ENCODE assay signal across 9 mouse cellular contexts in the genomic region with DNA sequence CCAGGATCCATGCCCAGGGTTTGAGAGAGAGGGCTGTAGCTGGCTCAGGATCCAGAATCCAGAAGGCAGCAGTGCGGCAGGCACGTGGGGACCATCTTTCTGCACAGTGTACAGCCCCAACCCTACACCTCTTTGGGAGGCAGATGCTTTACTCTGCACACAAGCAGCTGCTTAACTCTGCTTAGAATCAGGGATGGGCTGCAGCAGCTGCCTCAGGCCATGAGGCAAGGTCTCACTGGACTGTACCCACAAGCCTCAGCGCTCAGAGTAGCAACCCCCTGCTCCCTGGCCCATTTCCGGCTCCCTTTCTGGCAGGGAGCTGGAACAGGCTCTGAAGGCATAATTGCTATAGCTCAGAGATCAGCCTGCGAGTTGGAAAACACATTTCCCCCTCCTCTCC. TPM values are rescaled to one million over a fixed set of nuclear protein-coding genes. Genes with fewer than 3 reads are reported as not detected.
A peak's percentile ranks its signal among the peaks of the same experiment; 100 is the strongest.
DNase-seq lines count a peak whose midpoint lies in the region; ATAC-seq lines count a peak whose summit lies in the region.
"Had no signal": no experiment of that assay in that cellular context is flagged by ENCODE, and none has a peak within 500 bp of the region (broad histone marks: within the 10 kb centered on the region; RNA-seq: fewer than 3 reads in every experiment).

No protein-coding gene starts in this region.

- peak; percentile 26 for DNase-seq in left cerebral cortex, postnatal 4 days
- DNase-seq in left cerebral cortex, postnatal 10 days (ENCODE audit: extremely low spot score in 1 of 2, low spot score in 2 of 2), result no peak
- DNase-seq in embryonic facial prominence, embryonic 14.5 days (ENCODE audit: low spot score), result peak; percentile 91
- DNase-seq in kidney, postnatal 14 days, result peak; percentile 29
- DNase-seq in retina, postnatal 1 day, result peak; percentile 75
- DNase-seq in layer of hippocampus, adult 18-20 months (ENCODE audit: low spot score in 2 of 2), result no peak
- no peak for DNase-seq in adrenal gland, adult (ENCODE audit: inconsistent age in 2 of 2, low spot score in 1 of 2)
- DNase-seq in frontal cortex, adult 2 months (ENCODE audit: extremely low spot score in 1 of 2, low spot score in 1 of 2), result no peak

- H3K27ac ChIP-seq in embryonic facial prominence, embryonic 14.5 days (replicated peaks; ENCODE audit: low read depth, low read length), result peak overlapping the region; percentile 81

- H3K9ac ChIP-seq in embryonic facial prominence, embryonic 14.5 days (ENCODE audit: low read depth, low read length), result 0 out of 2 replicates have a peak overlapping the region, but pooled peaks have one; percentile 17

- no peak overlapping the region for H3K4me3 ChIP-seq in embryonic facial prominence, embryonic 14.5 days (ENCODE audit: low read depth, low read length)

- peaks cover 15% of the 10 kb centered on the region for H3K4me1 ChIP-seq in embryonic facial prominence, embryonic 14.5 days (ENCODE audit: control insufficient read depth, insufficient read depth, low read length)

- H3K36me3 ChIP-seq in embryonic facial prominence, embryonic 14.5 days (ENCODE audit: control insufficient read depth, insufficient read depth, low read length), result no peaks in the 10 kb centered on the region

- H3K27me3 ChIP-seq in embryonic facial prominence, embryonic 14.5 days (replicated peaks; ENCODE audit: control insufficient read depth, insufficient read depth, low read length), result no peaks in the 10 kb centered on the region
- H3K27me3 ChIP-seq: Patski had no signal

- peak; percentile 95 for ATAC-seq in embryonic facial prominence, embryonic 14.5 days (ENCODE audit: low read depth)
- ATAC-seq: Patski had no signal

- H3K4me2 ChIP-seq in embryonic facial prominence, embryonic 14.5 days (ENCODE audit: low read depth, low read length), result peak overlapping the region; percentile 29

- WGBS in embryonic facial prominence, embryonic 14.5 days, result 8% methylated on average over 5 of the region's 5 CpGs

- intact Hi-C loops in left cerebral cortex, postnatal 4 days (cut with DNase I), result no loop called here
- intact Hi-C loops in left cerebral cortex, postnatal 10 days (cut with DNase I), result no loop called here

- no peaks in the 10 kb centered on the region for H3K9me3 ChIP-seq in embryonic facial prominence, embryonic 14.5 days (ENCODE audit: control insufficient read depth, low read length)

RNA-seq across cellular contexts. Expression of a gene that starts 45.3 kb away (rescaled TPM):
- 10 to 100 TPM; 21.6 to 23.0 TPM for total RNA-seq in left cerebral cortex, postnatal 4 days (2021)
- 10 to 100 TPM; 12.5 to 13.1 TPM for total RNA-seq in left cerebral cortex, postnatal 10 days (2021)
- 48.2 and 48.8 TPM in 2 replicates for polyA plus RNA-seq in embryonic facial prominence, embryonic 14.5 days (2014; fragmentation: Nextera tagmentation; extraction: Ambion mirVana)
- total RNA-seq in layer of hippocampus, adult 18-20 months (2021), result 1 to 10 TPM; 8.8 to 9.8 TPM
- 11.0 and 12.1 TPM in 2 replicates for polyA plus RNA-seq in frontal cortex, adult 2 months (2012; rRNA removed)

Comparison
In these comparisons a context has a peak if more than half of its experiments do, and no peak if none do; other contexts are left out.
1. DNase-seq: peak in left cerebral cortex, postnatal 4 days (single experiment), embryonic facial prominence, embryonic 14.5 days (single experiment), kidney, postnatal 14 days (single experiment) and retina, postnatal 1 day (single experiment); none in left cerebral cortex, postnatal 10 days (0 of 2), layer of hippocampus, adult 18-20 months (0 of 2), adrenal gland, adult (0 of 2) and frontal cortex, adult 2 months (0 of 2).